Mouse (Mus musculus) hindbrain, embryonic 13.5 days (tissue): ENCODE measurements around the gene Ier3. TPM values are rescaled to one million over a fixed set of nuclear protein-coding genes. Genes with fewer than 3 reads are reported as not detected.
A peak's percentile ranks its signal among the peaks of the same experiment; 100 is the strongest.

Source experiments
- ATAC-seq: fragments of 200-750 bp; cut with Nextera tagmentation; 2 replicates; pipeline ENCODE4 v1.8.0; 2017; ENCODE audit warnings: moderate TSS enrichment; ENCODE audit not compliant: low FRiP score
- H3K27ac ChIP-seq: fragments of 300-500 bp; sonication (generic); 2 replicates; pipeline ENCODE4 v1.5.1; 2015; ENCODE audit warnings: inconsistent platforms, mild to moderate bottlenecking, moderate library complexity
- H3K27me3 ChIP-seq: fragments of 300-500 bp; sonication (generic); 2 replicates; pipeline ENCODE4 v1.6.1; 2015; ENCODE audit warnings: mild to moderate bottlenecking, inconsistent platforms
- H3K36me3 ChIP-seq: fragments of 300-500 bp; sonication (generic); 2 replicates; pipeline ENCODE4 v1.6.1; 2015; ENCODE audit warnings: mild to moderate bottlenecking, inconsistent platforms
- H3K4me1 ChIP-seq: fragments of 300-500 bp; sonication (generic); replicated peaks from 2 replicates; pipeline ENCODE4 v1.6.1; 2015; ENCODE audit warnings: inconsistent platforms
- H3K4me2 ChIP-seq: fragments of 300-500 bp; sonication (generic); 2 replicates; pipeline ENCODE4 v1.6.1; 2015; ENCODE audit warnings: inconsistent platforms, mild to moderate bottlenecking, moderate library complexity
- H3K4me3 ChIP-seq: fragments of 300-500 bp; sonication (generic); 2 replicates; pipeline ENCODE4 v1.5.1; 2015; ENCODE audit warnings: mild to moderate bottlenecking, inconsistent platforms
- H3K9ac ChIP-seq: fragments of 300-500 bp; sonication (generic); 2 replicates; pipeline ENCODE4 v1.6.1; 2015; ENCODE audit warnings: mild to moderate bottlenecking, inconsistent platforms
- H3K9me3 ChIP-seq: fragments of 300-500 bp; sonication (generic); 2 replicates; pipeline ENCODE4 v1.6.1; 2016; ENCODE audit warnings: inconsistent platforms
- WGBS: fragments of 180-500 bp; shearing (Covaris S2); methylation state at CpG from one replicate; pipeline ENCODE4 v1.1.7; 2015; 5-methylcytosine and 5-hydroxymethylcytosine counted together
- polyA plus RNA-seq: library from polyadenylated mRNA; unstranded; fragments of >200 nt; fragmentation: Nextera tagmentation; extraction: Ambion mirVana; gene quantifications from 2 replicates; pipeline ENCODE4 v1.2.1, GENCODE M21; 2015

Gene Ier3
- polyA plus RNA-seq, 1 experiment from 2014 or later, result 8.2 TPM

GRCm38 (mm10) chr17:35813245-35813647 lies 8.2 kb upstream of the Ier3 start:
- Histone ChIP-seq H3K27ac (peak overlapping the region; percentile 24; the same call in 1 of the 2 replicates), H3K9me3 (no peaks in the 10 kb centered on the region), H3K4me3 (no peak overlapping the region), H3K36me3 (no peaks in the 10 kb centered on the region), H3K4me2 (no peak overlapping the region), H3K27me3 (peaks cover 3% of the 10 kb centered on the region; the same call in 1 of the 2 replicates), H3K4me1 (peaks cover 11% of the 10 kb centered on the region), H3K9ac (no peak overlapping the region)
- 57% methylated on average over 7 of the region's 7 CpGs for WGBS
- peak; percentile 61 for ATAC-seq

GRCm38 (mm10) chr17:35813653-35814052 lies 7.8 kb upstream of the Ier3 start:
- H3K4me3 ChIP-seq, result no peak overlapping the region
- ATAC-seq, result no peak
- WGBS, result 85% methylated on average over 7 of the region's 7 CpGs
- peaks cover 3% of the 10 kb centered on the region; the same call in 1 of the 2 replicates for H3K27me3 ChIP-seq
- no peak overlapping the region for H3K4me2 ChIP-seq
- H3K36me3 ChIP-seq, result no peaks in the 10 kb centered on the region
- no peak overlapping the region for H3K9ac ChIP-seq
- peaks cover 11% of the 10 kb centered on the region for H3K4me1 ChIP-seq
- no peaks in the 10 kb centered on the region for H3K9me3 ChIP-seq
- no peak overlapping the region for H3K27ac ChIP-seq

GRCm38 (mm10) chr17:35814678-35815077 lies 6.8 kb upstream of the Ier3 start:
- H3K27me3 ChIP-seq, result peaks cover 10% of the 10 kb centered on the region
- H3K4me1 ChIP-seq, result peaks cover 11% of the 10 kb centered on the region
- H3K4me3 ChIP-seq, result no peak overlapping the region
- H3K4me2 ChIP-seq, result no peak overlapping the region
- H3K36me3 ChIP-seq, result no peaks in the 10 kb centered on the region
- H3K9me3 ChIP-seq, result no peaks in the 10 kb centered on the region
- no peak overlapping the region for H3K27ac ChIP-seq
- ATAC-seq, result no peak
- WGBS, result 67% methylated on average over 6 of the region's 6 CpGs
- H3K9ac ChIP-seq, result no peak overlapping the region

- Histone ChIP-seq H3K4me3 (no peak overlapping the region), H3K4me2 (no peak overlapping the region), H3K36me3 (no peaks in the 10 kb centered on the region), H3K27ac (no peak overlapping the region), H3K27me3 (peaks cover 21% of the 10 kb centered on the region), H3K9me3 (no peaks in the 10 kb centered on the region), H3K4me1 (peaks cover 11% of the 10 kb centered on the region), H3K9ac (no peak overlapping the region)
- WGBS, result 65% methylated on average over 7 of the region's 7 CpGs
- no peak for ATAC-seq
Observed at GRCm38 (mm10) chr17:35815836-35816235, 5.6 kb upstream of the Ier3 start.

- Histone ChIP-seq H3K36me3 (no peaks in the 10 kb centered on the region), H3K4me1 (peaks cover 19% of the 10 kb centered on the region), H3K4me2 (no peak overlapping the region), H3K27ac (no peak overlapping the region), H3K9me3 (no peaks in the 10 kb centered on the region), H3K9ac (no peak overlapping the region), H3K4me3 (no peak overlapping the region), H3K27me3 (peaks cover 28% of the 10 kb centered on the region)
- ATAC-seq, result no peak
- 39% methylated on average over 9 of the region's 14 CpGs for whole genome bisulfite sequencing
Observed at GRCm38 (mm10) chr17:35816686-35817085, 4.8 kb upstream of the Ier3 start.

- H3K9ac ChIP-seq, result no peak overlapping the region
- WGBS, result 54% methylated on average over 10 of the region's 10 CpGs
- ATAC-seq, result no peak
Observed at GRCm38 (mm10) chr17:35817226-35817625, 4.3 kb upstream of the Ier3 start.

GRCm38 (mm10) chr17:35820111-35820510 lies 1.4 kb upstream of the Ier3 start:
- Histone ChIP-seq H3K27ac (no peak overlapping the region), H3K4me2 (no peak overlapping the region), H3K36me3 (0 out of 2 replicates have a peak, but pooled peaks cover 3% of the 10 kb centered on the region), H3K9me3 (no peaks in the 10 kb centered on the region), H3K4me3 (no peak overlapping the region), H3K9ac (no peak overlapping the region), H3K27me3 (peaks cover 33% of the 10 kb centered on the region), H3K4me1 (peaks cover 36% of the 10 kb centered on the region)
- WGBS, result 86% methylated on average over 5 of the region's 5 CpGs
- no peak for ATAC-seq

More at GRCm38 (mm10) chr17:35817226-35817625, 4.3 kb upstream of the Ier3 start:
- H3K4me2 ChIP-seq, result no peak overlapping the region
- H3K27ac ChIP-seq, result no peak overlapping the region
- no peaks in the 10 kb centered on the region for H3K36me3 ChIP-seq
- peaks cover 25% of the 10 kb centered on the region for H3K4me1 ChIP-seq
- H3K4me3 ChIP-seq, result no peak overlapping the region
- peaks cover 33% of the 10 kb centered on the region for H3K27me3 ChIP-seq
- H3K9me3 ChIP-seq, result no peaks in the 10 kb centered on the region

- no peaks in the 10 kb centered on the region for H3K9me3 ChIP-seq
- H3K27me3 ChIP-seq, result peaks cover 30% of the 10 kb centered on the region
- H3K4me1 ChIP-seq, result peaks cover 38% of the 10 kb centered on the region
- WGBS, result 4% methylated on average over 11 of the region's 11 CpGs
- H3K4me3 ChIP-seq, result peak overlapping the region; percentile 66
- H3K36me3 ChIP-seq, result peaks cover 28% of the 10 kb centered on the region
- H3K9ac ChIP-seq, result peak overlapping the region; percentile 79
- H3K4me2 ChIP-seq, result peak overlapping the region; percentile 85
- peak overlapping the region; percentile 86 for H3K27ac ChIP-seq
- no peak for ATAC-seq
Observed at GRCm38 (mm10) chr17:35822564-35822963, 1.1 kb downstream of the Ier3 start.

GRCm38 (mm10) chr17:35822964-35823937 lies 1.8 kb downstream of the Ier3 start, which contains the start of gene Flot1:
TSS of gene Flot1 (plus strand) at chr17:35823230.
- Histone ChIP-seq H3K9ac (peak within 1 kb of the TSS; percentile 79), H3K9me3 (no peaks in the 10 kb centered on the region)

GRCm38 (mm10) chr17:35824402-35824801 lies 2.9 kb downstream of the Ier3 start:
- H3K27ac ChIP-seq, result no peak overlapping the region
- peak overlapping the region; percentile 79; the same call in 1 of the 2 replicates for H3K9ac ChIP-seq
- no peak for ATAC-seq
- H3K4me3 ChIP-seq, result peak overlapping the region; percentile 66
- H3K27me3 ChIP-seq, result peaks cover 26% of the 10 kb centered on the region
- H3K4me2 ChIP-seq, result peak overlapping the region; percentile 85
- peaks cover 34% of the 10 kb centered on the region for H3K36me3 ChIP-seq
- peaks cover 38% of the 10 kb centered on the region for H3K4me1 ChIP-seq
- H3K9me3 ChIP-seq, result no peaks in the 10 kb centered on the region
- WGBS, result 59% methylated on average over 7 of the region's 7 CpGs

More at GRCm38 (mm10) chr17:35822964-35823937, 1.8 kb downstream of the Ier3 start, which contains the start of gene Flot1:
- Histone ChIP-seq H3K4me2 (peak within 1 kb of the TSS; percentile 85), H3K27me3 (peaks cover 30% of the 10 kb centered on the region), H3K27ac (peak within 1 kb of the TSS; percentile 86), H3K4me3 (peak within 1 kb of the TSS; percentile 66), H3K36me3 (peaks cover 34% of the 10 kb centered on the region), H3K4me1 (peaks cover 38% of the 10 kb centered on the region)
- ATAC-seq, result peak; percentile 89
- under 1% methylated on average over 32 of the region's 47 CpGs for WGBS

- no peaks in the 10 kb centered on the region for H3K9me3 ChIP-seq
- H3K36me3 ChIP-seq, result peaks cover 34% of the 10 kb centered on the region
- WGBS, result 95% methylated on average over 13 of the region's 13 CpGs
- no peak overlapping the region for H3K4me2 ChIP-seq
- H3K27me3 ChIP-seq, result peaks cover 17% of the 10 kb centered on the region
- H3K4me3 ChIP-seq, result no peak overlapping the region
- ATAC-seq, result no peak
- H3K4me1 ChIP-seq, result peaks cover 47% of the 10 kb centered on the region
- no peak overlapping the region for H3K27ac ChIP-seq
- H3K9ac ChIP-seq, result no peak overlapping the region
Observed at GRCm38 (mm10) chr17:35825109-35825850, 3.8 kb downstream of the Ier3 start.

- peak overlapping the region; percentile 30 for H3K4me2 ChIP-seq
- no peaks in the 10 kb centered on the region for H3K9me3 ChIP-seq
- WGBS, result 2% methylated on average over 21 of the region's 21 CpGs
- H3K36me3 ChIP-seq, result peaks cover 76% of the 10 kb centered on the region
- peak overlapping the region; percentile 46 for H3K9ac ChIP-seq
- H3K4me1 ChIP-seq, result peaks cover 38% of the 10 kb centered on the region
- H3K27me3 ChIP-seq, result no peaks in the 10 kb centered on the region
- no peak overlapping the region; the same call in 1 of the 2 replicates for H3K4me3 ChIP-seq
- ATAC-seq, result peak; percentile 30
- H3K27ac ChIP-seq, result no peak overlapping the region
Observed at GRCm38 (mm10) chr17:35829737-35830136, 8.3 kb downstream of the Ier3 start.
